Mouse (Mus musculus): ENCODE data around the gene Hic1. TPM values are rescaled to one million over a fixed set of nuclear protein-coding genes. Genes with fewer than 3 reads are reported as not detected.

Gene Hic1
- total RNA-seq, 2 experiments from 2014 or later = 21.1 to 27.1 TPM

- DNase-seq = no peak
Observed at GRCm38 (mm10) chr11:75118141-75118540, 51.2 kb downstream of the Hic1 start.

- no peak for DNase-seq
Observed at GRCm38 (mm10) chr11:75116379-75116778, 52.9 kb downstream of the Hic1 start.

Small RNAs within 50 kb of the gene (microRNA-seq; reads per million reads assigned to microRNA genes)
- 141 to 150 reads per million in 2 experiments for gene Mir132
- gene Mir212 = 2.5 to 7.3 reads per million in 2 experiments

Other genes starting within 250 kb of the Hic1 start
- 10 to 100 TPM; 15.2 to 18.5 TPM for gene Smg6, start 243.7 kb downstream of the Hic1 start, total RNA-seq (2021)
- gene Srr, start 243.6 kb downstream of the Hic1 start, total RNA-seq (2021) = 10 to 100 TPM; 24.7 to 28.0 TPM
- gene Ovca2, start 9.3 kb upstream of the Hic1 start, total RNA-seq (2021) = 1 to 10 TPM; 4.7 to 5.1 TPM
- 1 to 10 TPM; 8.3 to 8.4 TPM for gene Dph1, start 21.7 kb upstream of the Hic1 start, total RNA-seq (2021)
- 1 to 10 TPM; 3.2 to 3.8 TPM for gene Rtn4rl1, start 24.3 kb upstream of the Hic1 start, total RNA-seq (2021)
- gene Rpa1, start 178.8 kb upstream of the Hic1 start, total RNA-seq (2021) = 10 to 100 TPM; 56.8 to 59.3 TPM
- 1 to 10 TPM; 6.1 to 6.6 TPM for gene Smyd4, start 178.9 kb upstream of the Hic1 start, total RNA-seq (2021)

Data from gastrocnemius, postnatal 10 days (tissue).